Mouse (Mus musculus): ENCODE data around the gene Tm4sf19. TPM values are rescaled to one million over a fixed set of nuclear protein-coding genes. Genes with fewer than 3 reads are reported as not detected.

The Tm4sf19 gene
- polyA plus RNA-seq, 1 experiment from 2014 or later, result not detected

- WGBS, result 80% methylated on average over 2 of the region's 2 CpGs
- DNase-seq (ENCODE audit: low spot score), result no peak
- no peaks in the 10 kb centered on the region for H3K27me3 ChIP-seq (replicated peaks; ENCODE audit: control insufficient read depth, insufficient read depth, low read length)
- H3K27ac ChIP-seq (ENCODE audit: low read depth, low read length), result peak overlapping the region; percentile 53
- H3K4me1 ChIP-seq (replicated peaks; ENCODE audit: control insufficient read depth, insufficient read depth, low read length), result peaks cover 33% of the 10 kb centered on the region
- H3K9ac ChIP-seq (ENCODE audit: low read depth, low read length), result peak overlapping the region; percentile 28
- H3K4me3 ChIP-seq (ENCODE audit: low read depth, low read length), result no peak overlapping the region
- H3K9me3 ChIP-seq (ENCODE audit: control insufficient read depth, low read length), result no peaks in the 10 kb centered on the region
- H3K4me2 ChIP-seq, result peak overlapping the region; percentile 46
- peaks cover 19% of the 10 kb centered on the region for H3K36me3 ChIP-seq (ENCODE audit: control insufficient read depth, insufficient read depth, low read length)
- ATAC-seq (replicated peaks; ENCODE audit: low FRiP score), result peak; percentile 37; the same call in 1 of the 2 replicates
These were observed 49.8 kb downstream of the Tm4sf19 start for GRCm38 (mm10) chr16:32450133-32450532.

- H3K9ac ChIP-seq (ENCODE audit: low read depth, low read length), result no peak overlapping the region
- peaks cover 25% of the 10 kb centered on the region for H3K4me1 ChIP-seq (replicated peaks; ENCODE audit: control insufficient read depth, insufficient read depth, low read length)
- peak; percentile 19 for DNase-seq (ENCODE audit: low spot score)
- H3K4me3 ChIP-seq (ENCODE audit: low read depth, low read length), result no peak overlapping the region
- peaks cover 23% of the 10 kb centered on the region for H3K36me3 ChIP-seq (ENCODE audit: control insufficient read depth, insufficient read depth, low read length)
- H3K27me3 ChIP-seq (replicated peaks; ENCODE audit: control insufficient read depth, insufficient read depth, low read length), result no peaks in the 10 kb centered on the region
- no peaks in the 10 kb centered on the region for H3K9me3 ChIP-seq (ENCODE audit: control insufficient read depth, low read length)
- no peak overlapping the region for H3K27ac ChIP-seq (ENCODE audit: low read depth, low read length)
- ATAC-seq (replicated peaks; ENCODE audit: low FRiP score), result no peak
- H3K4me2 ChIP-seq, result no peak overlapping the region
- 87% methylated on average over 8 of the region's 8 CpGs for WGBS
These were observed 52.8 kb downstream of the Tm4sf19 start for GRCm38 (mm10) chr16:32453102-32453501.

- Histone ChIP-seq H3K36me3 (ENCODE audit: control insufficient read depth, insufficient read depth, low read length) (peaks cover 23% of the 10 kb centered on the region), H3K27me3 (replicated peaks; ENCODE audit: control insufficient read depth, insufficient read depth, low read length) (no peaks in the 10 kb centered on the region), H3K9me3 (ENCODE audit: control insufficient read depth, low read length) (no peaks in the 10 kb centered on the region)
These were observed 54.3 kb downstream of the Tm4sf19 start for GRCm38 (mm10) chr16:32454646-32455045.

GRCm38 (mm10) chr16:32456086-32456485 lies 55.8 kb downstream of the Tm4sf19 start:
- H3K27me3 ChIP-seq (replicated peaks; ENCODE audit: control insufficient read depth, insufficient read depth, low read length), result no peaks in the 10 kb centered on the region
- peaks cover 7% of the 10 kb centered on the region; the same call in 1 of the 2 replicates for H3K4me1 ChIP-seq (replicated peaks; ENCODE audit: control insufficient read depth, insufficient read depth, low read length)
- H3K36me3 ChIP-seq (ENCODE audit: control insufficient read depth, insufficient read depth, low read length), result peaks cover 23% of the 10 kb centered on the region
- DNase-seq (ENCODE audit: low spot score) (no peak), ATAC-seq (replicated peaks; ENCODE audit: low FRiP score) (peak; percentile 85)
- no peaks in the 10 kb centered on the region for H3K9me3 ChIP-seq (ENCODE audit: control insufficient read depth, low read length)
- H3K4me3 ChIP-seq (ENCODE audit: low read depth, low read length), result no peak overlapping the region
- H3K4me2 ChIP-seq, result no peak overlapping the region
- H3K9ac ChIP-seq (ENCODE audit: low read depth, low read length), result no peak overlapping the region
- H3K27ac ChIP-seq (ENCODE audit: low read depth, low read length), result no peak overlapping the region

More at GRCm38 (mm10) chr16:32454646-32455045, 54.3 kb downstream of the Tm4sf19 start:
- no peak for ATAC-seq (replicated peaks; ENCODE audit: low FRiP score)
- Histone ChIP-seq H3K4me1 (replicated peaks; ENCODE audit: control insufficient read depth, insufficient read depth, low read length) (peaks cover 16% of the 10 kb centered on the region), H3K4me3 (ENCODE audit: low read depth, low read length) (no peak overlapping the region), H3K4me2 (no peak overlapping the region), H3K27ac (ENCODE audit: low read depth, low read length) (no peak overlapping the region), H3K9ac (ENCODE audit: low read depth, low read length) (no peak overlapping the region)
- DNase-seq (ENCODE audit: low spot score), result no peak
- 86% methylated on average over 5 of the region's 5 CpGs for WGBS

GRCm38 (mm10) chr16:32456761-32457160 lies 56.5 kb downstream of the Tm4sf19 start:
- peaks cover 21% of the 10 kb centered on the region for H3K36me3 ChIP-seq (ENCODE audit: control insufficient read depth, insufficient read depth, low read length)
- no peak overlapping the region for H3K4me3 ChIP-seq (ENCODE audit: low read depth, low read length)
- DNase-seq (ENCODE audit: low spot score) (no peak), ATAC-seq (replicated peaks; ENCODE audit: low FRiP score) (no peak)
- H3K27me3 ChIP-seq (replicated peaks; ENCODE audit: control insufficient read depth, insufficient read depth, low read length), result no peaks in the 10 kb centered on the region
- no peaks in the 10 kb centered on the region for H3K9me3 ChIP-seq (ENCODE audit: control insufficient read depth, low read length)
- H3K27ac ChIP-seq (ENCODE audit: low read depth, low read length), result no peak overlapping the region
- H3K4me2 ChIP-seq, result no peak overlapping the region
- H3K4me1 ChIP-seq (replicated peaks; ENCODE audit: control insufficient read depth, insufficient read depth, low read length), result 0 out of 2 replicates have a peak, but pooled peaks cover 2% of the 10 kb centered on the region
- WGBS, result 97% methylated on average over 1 of the region's 1 CpGs
- H3K9ac ChIP-seq (ENCODE audit: low read depth, low read length), result no peak overlapping the region

Other genes starting within 250 kb of the Tm4sf19 start
- 34.4 and 35.4 TPM in 2 replicates for gene Nrros, start 234.9 kb upstream of the Tm4sf19 start, polyA plus RNA-seq (2014; fragmentation: Nextera tagmentation; extraction: Ambion mirVana)
- gene Bex6, start 220.7 kb upstream of the Tm4sf19 start, polyA plus RNA-seq (2014; fragmentation: Nextera tagmentation; extraction: Ambion mirVana), result 0.62 and 1.2 TPM in 2 replicates
- 13.0 and 13.3 TPM in 2 replicates for gene Fbxo45, start 153.3 kb upstream of the Tm4sf19 start, polyA plus RNA-seq (2014; fragmentation: Nextera tagmentation; extraction: Ambion mirVana)
- gene Wdr53, start 153.3 kb upstream of the Tm4sf19 start, polyA plus RNA-seq (2014; fragmentation: Nextera tagmentation; extraction: Ambion mirVana), result 22.0 and 23.2 TPM in 2 replicates
- gene Smco1, start 129.0 kb upstream of the Tm4sf19 start, polyA plus RNA-seq (2014; fragmentation: Nextera tagmentation; extraction: Ambion mirVana), result not detected in 2 replicates
- gene Rnf168, start 123.0 kb upstream of the Tm4sf19 start, polyA plus RNA-seq (2014; fragmentation: Nextera tagmentation; extraction: Ambion mirVana), result 19.7 and 20.8 TPM in 2 replicates
- 13.7 and 15.3 TPM in 2 replicates for gene Ubxn7, start 68.2 kb upstream of the Tm4sf19 start, polyA plus RNA-seq (2014; fragmentation: Nextera tagmentation; extraction: Ambion mirVana)
- gene Tctex1d2, start 19.2 kb downstream of the Tm4sf19 start, polyA plus RNA-seq (2014; fragmentation: Nextera tagmentation; extraction: Ambion mirVana), result 13.8 and 15.1 TPM in 2 replicates
- gene Pcyt1a, start 30.4 kb downstream of the Tm4sf19 start, polyA plus RNA-seq (2014; fragmentation: Nextera tagmentation; extraction: Ambion mirVana), result 37.0 and 42.8 TPM in 2 replicates
- 1.3 TPM in 2 replicates for gene Slc51a, start 87.4 kb downstream of the Tm4sf19 start, polyA plus RNA-seq (2014; fragmentation: Nextera tagmentation; extraction: Ambion mirVana)
- not detected in 2 replicates for gene Zdhhc19, start 95.8 kb downstream of the Tm4sf19 start, polyA plus RNA-seq (2014; fragmentation: Nextera tagmentation; extraction: Ambion mirVana)
- gene Tfrc, start 208.4 kb downstream of the Tm4sf19 start, polyA plus RNA-seq (2014; fragmentation: Nextera tagmentation; extraction: Ambion mirVana), result 220 and 245 TPM in 2 replicates
- gene Tnk2, start 243.4 kb downstream of the Tm4sf19 start, polyA plus RNA-seq (2014; fragmentation: Nextera tagmentation; extraction: Ambion mirVana), result 10.8 and 11.6 TPM in 2 replicates